In the genomic region with DNA sequence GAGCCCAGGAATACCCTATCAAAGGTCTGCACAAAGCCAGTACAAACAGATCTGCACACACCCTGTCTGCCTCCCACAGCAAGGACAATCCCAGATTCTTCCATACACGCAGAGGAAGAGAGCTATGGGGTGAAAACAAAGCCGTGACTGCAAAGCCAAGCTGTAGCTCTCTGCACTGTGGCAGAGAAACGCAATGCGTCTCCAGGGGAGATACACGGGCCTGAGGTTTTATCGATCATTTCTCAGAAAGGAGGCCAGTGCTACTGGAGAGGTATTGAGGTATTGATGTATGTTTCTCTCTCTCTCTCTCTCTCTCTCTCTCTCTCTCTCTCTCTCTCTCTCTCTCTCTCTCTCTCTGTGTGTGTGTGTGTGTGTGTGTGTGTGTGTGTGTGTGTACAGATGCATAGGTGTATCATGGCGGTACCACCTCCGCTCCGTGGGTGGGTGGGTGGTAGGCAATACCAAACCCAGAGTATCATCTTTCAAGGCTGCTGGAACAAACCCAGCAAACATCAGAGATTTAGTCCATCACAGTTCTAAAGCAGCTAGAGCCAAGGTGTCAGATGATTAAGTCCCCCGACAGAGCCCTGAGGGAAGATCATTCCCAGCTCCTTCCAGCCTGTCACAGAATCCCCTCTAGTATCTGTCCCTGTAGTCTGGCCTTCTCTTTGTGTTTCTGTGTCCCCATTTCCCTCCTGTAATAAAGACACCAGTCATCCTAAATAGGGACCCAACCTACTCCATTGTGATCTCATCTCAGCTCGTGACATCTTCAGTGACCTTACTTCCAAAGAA, we compare ENCODE assay signal across 20 mouse cellular contexts.
DNase-seq lines count a peak whose midpoint lies in the region; ATAC-seq and TF ChIP-seq lines count a peak whose summit lies in the region.
"Had no signal": no experiment of that assay in that cellular context is flagged by ENCODE, and none has a peak within 500 bp of the region (broad histone marks: within the 10 kb centered on the region; RNA-seq: fewer than 3 reads in every experiment).

No protein-coding gene starts in this region.

- DNase-seq in heart, embryonic 10.5 days (ENCODE audit: low spot score): no peak
- DNase-seq in heart, adult 11 months: no peak
- peak; percentile 20 for DNase-seq in brain, adult 2 months (ENCODE audit: low read depth, low spot score)
- no peak for DNase-seq in hindbrain, embryonic 14.5 days (ENCODE audit: low spot score)
- DNase-seq in midbrain, postnatal 0 days (ENCODE audit: low spot score): no peak
- DNase-seq in spleen, postnatal 4 days (ENCODE audit: low spot score in 2 of 2): no peak
- no peak for DNase-seq in Muller cell, postnatal 12 days (ENCODE audit: inconsistent ontology term)
- DNase-seq: adrenal gland, postnatal 25 days; cerebellum, adult 9-10 months; heart, postnatal 36 days; layer of hippocampus, postnatal 36 days; liver; liver, postnatal 0 days had no signal

- H3K4me1 ChIP-seq in heart, embryonic 10.5 days: peaks cover 10% of the 10 kb centered on the region; the same call in 1 of the 2 replicates
- H3K4me1 ChIP-seq in hindbrain, embryonic 14.5 days (replicated peaks; ENCODE audit: control insufficient read depth, insufficient read depth, low read length): peaks cover 9% of the 10 kb centered on the region
- H3K4me1 ChIP-seq in midbrain, postnatal 0 days (ENCODE audit: insufficient read depth, low read length): peaks cover 4% of the 10 kb centered on the region; the same call in 1 of the 2 replicates
- H3K4me1 ChIP-seq: stomach, embryonic 15.5 days had no signal

- no peak overlapping the region for H3K9ac ChIP-seq in hindbrain, embryonic 14.5 days
- H3K9ac ChIP-seq in midbrain, postnatal 0 days (replicated peaks; ENCODE audit: low read length, poor library complexity, severe bottlenecking): no peak overlapping the region
- H3K9ac ChIP-seq: forebrain, embryonic 15.5 days; heart, embryonic 13.5 days; kidney, embryonic 15.5 days; liver, postnatal 0 days; neural tube, embryonic 12.5 days; stomach, embryonic 15.5 days had no signal

- ATAC-seq in hindbrain, embryonic 14.5 days (ENCODE audit: low FRiP score): peak; percentile 49; the same call in 1 of the 2 replicates
- 0 out of 2 replicates have a peak, but pooled peaks have one; percentile 56 for ATAC-seq in midbrain, postnatal 0 days (ENCODE audit: low FRiP score)
- ATAC-seq: activated CD4-positive, CD25-positive, alpha-beta regulatory T cell, adult 4 months; forebrain, embryonic 15.5 days; liver, postnatal 0 days had no signal

- no peaks in the 10 kb centered on the region for H3K27me3 ChIP-seq in heart, embryonic 10.5 days (ENCODE audit: insufficient read depth, poor library complexity, severe bottlenecking)
- no peaks in the 10 kb centered on the region for H3K27me3 ChIP-seq in hindbrain, embryonic 14.5 days (ENCODE audit: control insufficient read depth, insufficient read depth, low read length)
- H3K27me3 ChIP-seq in midbrain, postnatal 0 days (ENCODE audit: insufficient read depth, low read length): no peaks in the 10 kb centered on the region
- H3K27me3 ChIP-seq: CH12.LX; forebrain, embryonic 15.5 days; heart, embryonic 13.5 days; kidney, embryonic 15.5 days; neural tube, embryonic 12.5 days; stomach, embryonic 15.5 days had no signal

- H3K27ac ChIP-seq in heart, embryonic 10.5 days: 0 out of 2 replicates have a peak overlapping the region, but pooled peaks have one; percentile 24
- H3K27ac ChIP-seq in hindbrain, embryonic 14.5 days: peak overlapping the region; percentile 48
- H3K27ac ChIP-seq in midbrain, postnatal 0 days (ENCODE audit: low read depth, low read length): no peak overlapping the region
- H3K27ac ChIP-seq: forebrain, embryonic 15.5 days; heart, embryonic 13.5 days; kidney, embryonic 15.5 days; neural tube, embryonic 12.5 days; stomach, embryonic 15.5 days had no signal

- H3K9me3 ChIP-seq in heart, embryonic 10.5 days: no peaks in the 10 kb centered on the region
- H3K9me3 ChIP-seq in hindbrain, embryonic 14.5 days (ENCODE audit: control insufficient read depth, low read length): no peaks in the 10 kb centered on the region
- no peaks in the 10 kb centered on the region for H3K9me3 ChIP-seq in midbrain, postnatal 0 days (ENCODE audit: low read length)
- H3K9me3 ChIP-seq: forebrain, embryonic 15.5 days; heart, embryonic 13.5 days; kidney, embryonic 15.5 days; neural tube, embryonic 12.5 days; stomach, embryonic 15.5 days had no signal

- H3K4me3 ChIP-seq in heart, embryonic 10.5 days: no peak overlapping the region
- H3K4me3 ChIP-seq in hindbrain, embryonic 14.5 days (replicated peaks; ENCODE audit: low read length): no peak overlapping the region
- no peak overlapping the region for H3K4me3 ChIP-seq in midbrain, postnatal 0 days (ENCODE audit: low read depth, low read length)
- H3K4me3 ChIP-seq: forebrain, embryonic 15.5 days; heart, embryonic 13.5 days; kidney, embryonic 15.5 days; neural tube, embryonic 12.5 days; stomach, embryonic 15.5 days had no signal

- 61% methylated on average over 11 of the region's 11 CpGs for WGBS in heart, embryonic 10.5 days
- WGBS in hindbrain, embryonic 14.5 days: 52% methylated on average over 11 of the region's 11 CpGs
- WGBS in midbrain, postnatal 0 days: 33% methylated on average over 8 of the region's 11 CpGs

- no peak overlapping the region for H3K4me2 ChIP-seq in hindbrain, embryonic 14.5 days (replicated peaks)
- H3K4me2 ChIP-seq in midbrain, postnatal 0 days (ENCODE audit: low read depth, low read length, poor library complexity, severe bottlenecking): no peak overlapping the region
- H3K4me2 ChIP-seq: forebrain, embryonic 15.5 days; heart, embryonic 13.5 days; kidney, embryonic 15.5 days; neural tube, embryonic 12.5 days; stomach, embryonic 15.5 days had no signal

- H3K36me3 ChIP-seq in heart, embryonic 10.5 days: no peaks in the 10 kb centered on the region
- H3K36me3 ChIP-seq in hindbrain, embryonic 14.5 days (replicated peaks; ENCODE audit: control insufficient read depth, insufficient read depth): no peaks in the 10 kb centered on the region
- no peaks in the 10 kb centered on the region for H3K36me3 ChIP-seq in midbrain, postnatal 0 days (ENCODE audit: insufficient read depth, low read length)
- H3K36me3 ChIP-seq: forebrain, embryonic 15.5 days; heart, embryonic 13.5 days; kidney, embryonic 15.5 days; neural tube, embryonic 12.5 days; stomach, embryonic 15.5 days had no signal

- TF ChIP-seq CTCF in midbrain, postnatal 0 days (IDR thresholded peaks at IDR 0.05): no peak
